Mouse (Mus musculus): ENCODE results near the gene Gstm1. TPM values are rescaled to one million over a fixed set of nuclear protein-coding genes. Genes with fewer than 3 reads are reported as not detected.
"Not testable (repeated sequence)": the region's sequence is repeated elsewhere in the genome, so short reads cannot be mapped to it uniquely, and the experiment has no call there.

Gene Gstm1
- total RNA-seq, 2 experiments from 2014 or later, result 153 to 158 TPM

GRCm38 (mm10) chr3:108016468-108016867 lies 1.3 kb downstream of the Gstm1 start:
- not testable (repeated sequence) for DNase-seq

DNA sequence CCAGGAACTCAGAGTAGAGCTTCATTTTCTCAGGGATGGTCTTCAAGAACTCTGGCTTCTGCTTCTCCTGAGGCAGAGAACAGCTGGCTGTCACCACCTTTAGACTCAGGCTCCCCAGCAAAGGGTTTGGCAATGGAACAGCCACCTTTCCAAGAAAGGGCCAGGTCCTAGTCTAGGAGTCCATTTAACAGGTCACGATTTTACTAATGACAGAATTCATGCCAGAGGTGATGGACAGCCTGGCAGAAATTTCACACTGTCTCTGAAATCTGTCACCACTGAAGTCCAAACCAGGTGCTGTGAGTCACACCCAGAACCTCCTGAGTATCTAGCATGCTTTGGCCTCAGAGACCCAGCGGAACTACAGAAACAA lies 2.8 kb downstream of the Gstm1 start:
- no peak for DNase-seq

- no peak for DNase-seq
Observed at GRCm38 (mm10) chr3:108014098-108014973, 3.4 kb downstream of the Gstm1 start.

DNA sequence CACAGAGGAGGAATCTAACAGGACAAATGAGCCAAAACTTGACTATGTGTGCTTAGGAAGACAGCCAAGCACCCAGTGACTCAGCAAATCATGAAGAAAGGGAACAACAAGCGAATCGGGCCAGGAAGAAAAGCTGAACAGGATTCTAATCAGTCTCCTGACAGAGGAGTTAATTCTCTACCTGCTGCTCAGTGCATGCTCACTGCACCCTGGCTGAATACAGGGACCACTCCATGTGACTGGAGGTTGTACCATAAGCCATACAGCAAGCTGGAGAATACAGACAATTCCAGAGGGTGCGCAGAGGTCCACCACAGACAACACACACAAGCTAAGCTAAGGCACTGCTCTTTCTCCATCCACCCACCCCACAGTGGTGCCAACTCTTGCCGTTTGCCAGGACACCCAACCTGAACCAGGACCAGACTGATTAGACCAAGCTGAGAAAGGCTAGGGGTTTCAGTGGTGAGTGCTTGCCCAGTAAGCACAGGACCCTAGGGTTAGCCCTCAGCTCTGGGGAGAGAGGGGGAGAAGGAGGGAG lies 4.4 kb downstream of the Gstm1 start:
- peak; percentile 60 for DNase-seq

DNA sequence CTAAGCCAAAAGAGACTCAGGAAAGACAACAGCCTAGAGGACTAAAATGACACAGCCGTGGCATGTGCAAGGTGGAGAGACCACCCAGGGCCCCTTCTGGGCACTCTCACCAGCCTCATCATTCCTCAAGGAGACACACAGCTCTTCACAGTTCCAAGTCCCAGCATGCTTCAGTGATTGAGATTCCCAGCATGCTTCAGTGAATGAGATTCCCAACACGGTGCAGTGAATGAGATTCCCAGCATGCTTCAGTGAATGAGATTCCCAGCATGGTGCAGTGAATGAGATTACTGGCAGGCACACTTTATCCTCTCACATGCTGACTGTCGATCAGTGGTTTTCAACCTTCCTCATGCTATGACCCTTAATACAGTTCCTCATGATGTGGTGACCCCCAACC lies 6.2 kb downstream of the Gstm1 start:
- no peak for DNase-seq

- DNase-seq, result no peak
Observed at GRCm38 (mm10) chr3:108010286-108010685, 7.5 kb downstream of the Gstm1 start.

- DNase-seq, result no peak
Observed at GRCm38 (mm10) chr3:108002021-108002420, 15.8 kb downstream of the Gstm1 start.

- DNase-seq, result no peak
Observed at GRCm38 (mm10) chr3:107999491-107999890, 18.3 kb downstream of the Gstm1 start.

- no peak for DNase-seq
Observed at GRCm38 (mm10) chr3:107998591-107998990, 19.2 kb downstream of the Gstm1 start.

GRCm38 (mm10) chr3:107996576-107996975 lies 21.2 kb downstream of the Gstm1 start:
- no peak for DNase-seq

GRCm38 (mm10) chr3:107995974-107996373 lies 21.8 kb downstream of the Gstm1 start:
- DNase-seq, result not testable (repeated sequence)

DNA sequence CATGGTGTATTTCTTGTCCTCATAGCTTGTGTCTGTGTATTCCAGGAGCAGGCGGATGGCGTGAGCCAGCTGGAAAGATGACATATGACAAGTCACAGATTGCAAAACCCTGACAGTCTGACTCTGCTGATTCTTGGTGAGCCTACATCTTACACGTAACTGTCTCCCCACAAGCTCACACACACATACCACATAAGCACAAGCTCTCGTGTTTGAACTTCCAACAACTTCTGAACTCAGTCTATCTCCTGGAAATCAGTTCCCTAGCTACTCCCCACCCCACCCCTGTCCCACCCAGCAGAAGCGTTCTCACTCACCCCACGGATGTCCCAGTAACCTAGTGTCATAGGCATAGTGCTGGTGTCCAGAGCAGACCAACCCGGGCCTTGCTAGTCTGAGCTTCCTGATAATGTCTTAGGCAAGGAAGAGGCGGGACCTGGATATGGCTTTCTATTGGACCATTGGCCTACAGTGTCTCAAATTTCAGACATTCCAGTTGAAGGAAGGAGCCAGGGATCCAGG lies 31.7 kb downstream of the Gstm1 start, which contains the start of gene Gstm2:
Gstm2 (minus strand) TSS at position 413 of the 522 bp plus-strand sequence.
- peak; percentile 57 for DNase-seq

DNA sequence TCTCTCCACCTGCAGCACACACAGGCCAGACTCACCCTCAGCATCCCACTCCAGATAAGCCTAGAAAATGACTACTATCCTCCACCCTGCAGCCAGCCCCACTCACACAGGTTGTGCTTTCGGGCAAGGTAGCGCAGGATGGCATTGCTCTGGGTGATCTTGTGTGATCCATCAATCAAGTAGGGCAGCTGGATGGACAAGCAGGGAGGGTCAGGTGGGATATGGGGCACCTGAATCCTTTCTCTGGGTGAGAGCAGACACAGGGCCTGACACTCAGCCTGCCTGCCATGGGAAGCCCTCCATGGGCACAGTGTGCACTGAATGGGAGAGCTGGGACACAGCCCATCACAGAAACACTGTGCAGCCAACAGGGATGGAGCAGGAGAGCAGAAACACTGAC lies 32.6 kb downstream of the Gstm1 start:
- not testable (repeated sequence) for DNase-seq

DNA sequence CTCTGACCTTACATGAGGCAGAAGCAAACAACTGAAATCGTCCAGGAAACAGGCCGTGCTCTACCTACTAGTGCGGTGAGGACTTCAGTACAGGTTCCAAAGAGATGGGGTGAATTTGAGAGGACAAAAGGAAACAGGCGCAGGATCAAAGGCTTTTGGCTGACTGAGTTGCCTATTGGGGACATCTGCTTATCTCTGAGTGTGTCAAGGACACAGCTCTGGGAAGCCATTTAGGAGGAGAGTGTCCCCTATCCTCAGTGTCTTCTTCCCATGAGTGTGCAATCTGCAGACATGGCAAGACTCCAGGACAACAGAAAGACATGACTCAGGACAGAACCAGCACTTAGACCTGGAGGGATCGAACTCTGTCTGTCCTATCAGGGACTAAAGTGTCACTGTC lies 33.3 kb downstream of the Gstm1 start:
- no peak for DNase-seq

GRCm38 (mm10) chr3:107983771-107984170 lies 34.0 kb downstream of the Gstm1 start:
- DNase-seq, result no peak

DNA sequence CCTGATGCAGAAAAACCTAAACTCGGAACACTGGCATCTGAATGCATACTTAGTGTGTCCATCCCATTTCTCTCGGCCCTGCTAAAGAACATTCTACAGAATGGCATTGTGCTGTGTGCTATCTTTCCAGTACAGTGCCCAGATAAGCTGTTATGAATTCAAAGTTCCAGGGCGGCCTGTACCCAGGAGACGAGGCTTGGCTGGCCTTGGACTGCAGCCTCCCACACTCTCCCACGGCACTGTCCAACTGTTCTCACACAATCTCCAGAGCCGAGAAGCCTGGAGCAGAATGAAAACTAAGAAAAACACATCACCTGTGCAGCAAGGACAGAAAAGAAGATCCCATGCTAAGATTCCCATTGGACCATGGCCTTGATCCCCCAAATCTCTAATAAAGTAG lies 35.0 kb downstream of the Gstm1 start:
- no peak for DNase-seq

DNA sequence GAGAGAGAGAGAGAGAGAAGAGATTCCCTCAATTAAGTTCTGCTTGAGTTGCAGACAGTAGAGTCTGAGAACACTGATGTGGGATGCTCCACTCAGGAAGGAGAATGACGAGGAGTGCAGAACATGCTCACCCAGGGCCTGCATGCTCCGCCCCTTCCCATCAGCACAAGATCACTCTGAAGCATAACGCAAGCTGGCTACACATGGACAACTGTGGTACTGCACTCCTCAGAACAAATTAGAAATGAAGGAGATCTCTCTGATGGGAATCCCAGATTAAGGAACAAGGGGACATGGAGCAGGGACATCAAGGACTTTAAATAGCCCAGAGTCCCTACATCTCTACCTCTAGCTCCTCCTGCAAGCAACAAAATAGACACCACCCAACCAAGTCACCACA lies 36.5 kb downstream of the Gstm1 start:
- DNase-seq, result no peak

DNA sequence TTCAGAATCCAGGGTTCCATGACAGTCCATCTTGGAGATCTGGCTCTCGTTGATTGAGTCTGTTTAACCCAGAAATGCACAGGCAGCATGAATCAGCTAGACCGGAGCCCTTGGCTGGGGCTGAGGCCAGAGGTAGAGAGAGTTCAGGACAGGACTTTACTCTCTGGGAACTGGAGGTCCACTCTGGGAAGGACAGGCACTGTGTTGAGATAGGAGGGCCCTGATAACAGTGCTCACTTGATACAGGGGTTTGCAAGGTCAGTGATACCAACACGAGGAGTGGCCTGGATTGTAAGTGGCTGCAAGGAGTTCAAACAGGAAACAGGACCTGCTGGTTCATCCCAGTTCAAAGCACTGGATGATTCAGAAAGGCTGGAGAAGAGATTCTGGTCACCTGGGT lies 40.1 kb downstream of the Gstm1 start:
- no peak for DNase-seq

DNA sequence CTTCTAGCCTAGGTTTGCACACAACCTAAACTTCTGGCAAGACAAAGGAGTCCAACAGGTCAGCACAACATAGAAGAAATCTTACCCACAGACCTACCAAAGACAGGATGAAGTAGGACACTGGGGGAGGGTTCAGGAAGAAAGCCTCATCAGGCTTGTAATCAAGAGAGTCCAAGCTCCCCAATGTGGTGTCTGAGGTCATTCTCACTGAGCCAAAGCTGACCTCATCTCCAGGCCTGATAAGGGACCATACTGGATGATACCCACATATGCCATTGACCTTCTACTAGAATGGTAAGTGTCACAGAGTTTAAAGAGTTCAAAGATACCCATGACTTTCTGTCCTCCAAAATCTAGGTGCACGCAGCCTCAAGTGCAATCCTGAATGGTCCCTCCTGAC lies 43.5 kb downstream of the Gstm1 start:
- no peak for DNase-seq

GRCm38 (mm10) chr3:107972070-107972469 lies 45.7 kb downstream of the Gstm1 start:
- DNase-seq, result no peak

GRCm38 (mm10) chr3:107971101-107971500 lies 46.7 kb downstream of the Gstm1 start:
- not testable (repeated sequence) for DNase-seq

DNA sequence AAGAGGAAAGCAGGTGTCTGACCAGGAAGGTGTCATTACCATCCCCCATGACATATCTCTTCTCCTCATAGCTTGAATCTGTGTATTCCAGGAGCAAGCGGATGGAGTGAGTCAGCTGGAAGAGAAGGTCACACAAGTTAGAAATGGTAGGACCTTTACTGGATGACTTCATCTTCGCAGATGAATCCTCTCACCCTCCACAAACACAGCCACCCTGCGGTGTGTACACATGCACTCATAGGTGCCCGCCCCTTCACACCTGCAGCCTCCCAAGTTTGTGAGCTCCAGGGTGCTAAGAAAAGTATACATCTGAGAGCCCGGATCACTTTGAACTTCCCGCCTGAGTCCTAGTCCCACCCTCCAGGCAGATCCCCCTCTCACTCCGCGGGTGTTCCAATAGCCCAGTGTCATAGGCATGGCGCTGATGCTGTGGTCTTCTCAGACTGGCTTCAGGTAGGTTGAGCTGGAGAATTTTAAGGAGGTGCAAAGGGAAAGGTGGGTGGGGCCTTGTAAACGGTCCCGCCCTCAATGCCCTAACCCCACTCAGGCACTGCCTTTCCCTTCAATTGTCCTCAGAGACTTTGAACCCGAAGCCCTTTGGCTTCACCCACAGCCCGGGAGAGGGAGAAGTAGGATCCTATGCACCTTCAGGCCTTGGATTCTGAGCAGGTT lies 48.9 kb downstream of the Gstm1 start, which contains the start of gene Gstm3:
Gstm3 (minus strand) TSS at position 560 of the 672 bp plus-strand sequence.
- DNase-seq, result no peak

- no peak for DNase-seq
Observed at GRCm38 (mm10) chr3:107966631-107967030, 51.1 kb downstream of the Gstm1 start.

Measured in gastrocnemius, postnatal 25 days (tissue).